Mouse (Mus musculus) bone marrow macrophage, adult 2 months (primary cell): Measurements from ENCODE around the gene Lrrc75b. TPM values are rescaled to one million over a fixed set of nuclear protein-coding genes. Genes with fewer than 3 reads are reported as not detected.
"Not testable (repeated sequence)": the region's sequence is repeated elsewhere in the genome, so short reads cannot be mapped to it uniquely, and the experiment has no call there.

Experiments used
- H3K27ac ChIP-seq: 2 replicates; pipeline ENCODE4 v1.5.1; 2012; ENCODE audit warnings: low read depth, low read length; ENCODE audit not compliant: insufficient read depth
- H3K4me1 ChIP-seq: 2 replicates; pipeline ENCODE4 v1.6.1; 2012; ENCODE audit warnings: low read length; ENCODE audit not compliant: control insufficient read depth, insufficient read depth
- H3K4me3 ChIP-seq: 2 replicates; pipeline ENCODE4 v1.5.1; 2012; ENCODE audit warnings: mild to moderate bottlenecking, low read length, moderate library complexity; ENCODE audit not compliant: insufficient read depth
- CTCF ChIP-seq: IDR thresholded peaks from 2 replicates; pipeline ENCODE4 v1.5.1; 2012; ENCODE audit warnings: low read depth, mild to moderate bottlenecking, low read length, moderate library complexity
- POLR2A ChIP-seq: IDR thresholded peaks from 2 replicates; pipeline ENCODE4 v1.6.1; 2012; ENCODE audit warnings: mild to moderate bottlenecking, low read depth, low read length, borderline replicate concordance
- polyA plus RNA-seq: library from polyadenylated mRNA; stranded (reverse); fragments of >200 nt; gene quantifications from 2 replicates; pipeline ENCODE4 v1.2.4, GENCODE M21; 2012; ENCODE audit not compliant: missing spikeins, insufficient read depth, insufficient read length

The Lrrc75b gene
- polyA plus RNA-seq, 1 experiment = not detected

DNA sequence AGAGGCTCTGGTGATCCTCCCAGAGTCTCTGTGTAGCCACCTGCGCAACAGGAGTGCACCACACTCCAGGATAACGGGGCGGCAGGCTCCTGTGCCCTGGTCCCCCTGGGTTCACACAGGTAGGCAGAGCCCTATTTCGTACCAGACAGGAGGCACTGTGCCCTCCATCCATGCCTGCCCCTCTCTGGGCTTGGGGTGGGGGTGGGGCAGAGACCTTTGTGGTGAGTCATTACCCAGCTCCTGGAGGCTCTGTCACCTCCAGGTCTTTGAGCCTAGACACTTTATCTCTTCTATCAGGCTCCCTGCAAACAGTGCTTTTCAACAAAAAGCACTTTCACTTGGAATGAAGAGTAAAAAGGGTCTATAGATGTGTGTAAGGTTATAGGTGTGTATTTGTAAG, 8.7 kb upstream of the Lrrc75b start:
- Histone ChIP-seq H3K27ac (no peak overlapping the region), H3K4me3 (no peak overlapping the region), H3K4me1 (peaks cover 11% of the 10 kb centered on the region)
- no peak for TF ChIP-seq POLR2A
- no peak for TF ChIP-seq CTCF

DNA sequence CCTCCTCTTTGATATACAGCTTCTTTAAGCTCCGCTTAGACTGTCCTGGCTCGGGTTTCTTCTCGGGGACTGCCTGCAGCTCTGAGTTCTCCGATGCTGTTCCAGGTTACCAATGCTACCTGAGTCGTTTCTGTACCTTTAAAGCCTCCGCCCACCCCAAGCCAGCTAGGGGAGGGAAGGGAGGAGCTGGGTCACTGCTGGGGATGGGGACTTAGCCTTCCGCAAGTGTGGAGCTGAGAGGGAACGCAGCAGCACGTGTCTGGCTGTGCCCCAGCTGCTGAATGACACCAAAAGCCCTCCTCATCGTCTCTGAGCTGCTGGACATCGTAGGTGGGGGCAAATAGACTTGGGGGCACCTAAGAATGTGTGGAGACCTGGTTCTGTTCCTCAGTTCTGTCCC, 8.3 kb upstream of the Lrrc75b start:
- Histone ChIP-seq H3K4me3 (no peak overlapping the region), H3K27ac (no peak overlapping the region)
- no peak for TF ChIP-seq POLR2A
- TF ChIP-seq CTCF = no peak

DNA sequence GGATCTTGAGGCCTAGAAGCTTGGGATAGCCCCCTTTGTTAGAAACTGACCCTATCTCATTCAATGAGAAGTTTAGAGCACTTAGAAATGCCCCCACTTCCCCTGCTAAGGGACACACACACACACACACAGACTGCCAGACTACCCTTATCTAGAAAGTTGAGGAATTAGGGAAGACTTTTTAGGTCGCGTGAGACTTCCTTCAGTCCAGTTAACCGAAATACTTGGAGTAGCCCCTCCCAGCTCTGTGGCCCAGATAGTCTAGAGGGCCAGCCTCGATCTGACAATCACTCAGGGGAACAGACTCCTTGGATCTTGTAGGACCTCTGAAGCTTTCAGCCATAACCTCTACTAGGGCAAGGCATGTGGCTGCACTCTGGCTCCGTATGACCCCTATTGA, 7.9 kb upstream of the Lrrc75b start:
- TF ChIP-seq POLR2A (no peak), CTCF (no peak)
- Histone ChIP-seq H3K4me1 (peaks cover 11% of the 10 kb centered on the region), H3K4me3 (no peak overlapping the region), H3K27ac (no peak overlapping the region)

More for the DNA sequence above, 8.3 kb upstream of the Lrrc75b start:
- H3K4me1 ChIP-seq = peaks cover 11% of the 10 kb centered on the region

DNA sequence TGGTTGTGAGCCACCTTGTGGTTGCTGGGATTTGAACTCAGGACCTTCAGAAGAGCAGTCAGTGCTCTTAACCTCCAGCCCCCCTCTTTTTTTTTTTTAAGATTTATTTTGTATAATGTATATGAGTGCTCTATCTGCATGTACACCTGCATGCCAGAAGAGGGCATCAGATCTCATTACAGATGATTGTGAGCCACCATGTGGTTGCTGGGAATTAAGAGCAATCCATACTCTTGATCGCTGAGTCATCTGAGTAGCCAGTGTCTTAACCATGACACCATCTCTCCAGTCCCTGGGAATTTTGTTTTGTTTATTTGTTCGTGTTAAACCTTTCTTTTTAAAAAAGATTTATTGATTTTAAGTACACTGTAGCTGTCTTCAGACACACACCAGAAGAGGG, 6.6 kb upstream of the Lrrc75b start:
- H3K4me1 ChIP-seq = peaks cover 11% of the 10 kb centered on the region
- H3K27ac ChIP-seq, H3K4me3 ChIP-seq: not testable (repeated sequence)

GRCm38 (mm10) chr10:75566321-75566720, 6.2 kb upstream of the Lrrc75b start:
- TF ChIP-seq POLR2A (no peak), CTCF (no peak)
- Histone ChIP-seq H3K4me3 (no peak overlapping the region), H3K4me1 (peaks cover 11% of the 10 kb centered on the region), H3K27ac (no peak overlapping the region)

GRCm38 (mm10) chr10:75565906-75566305, 5.8 kb upstream of the Lrrc75b start:
- Histone ChIP-seq H3K4me1 (peaks cover 11% of the 10 kb centered on the region), H3K27ac (no peak overlapping the region), H3K4me3 (no peak overlapping the region)
- no peak for TF ChIP-seq CTCF
- TF ChIP-seq POLR2A = no peak

GRCm38 (mm10) chr10:75565436-75565835, 5.3 kb upstream of the Lrrc75b start:
- no peak overlapping the region for H3K27ac ChIP-seq
- no peak overlapping the region for H3K4me3 ChIP-seq
- TF ChIP-seq POLR2A (no peak), CTCF (no peak)
- peaks cover 11% of the 10 kb centered on the region for H3K4me1 ChIP-seq

GRCm38 (mm10) chr10:75564687-75565265, 4.6 kb upstream of the Lrrc75b start:
- Histone ChIP-seq H3K4me1 (peaks cover 11% of the 10 kb centered on the region), H3K4me3 (no peak overlapping the region), H3K27ac (no peak overlapping the region)
- TF ChIP-seq POLR2A (no peak), CTCF (no peak)

DNA sequence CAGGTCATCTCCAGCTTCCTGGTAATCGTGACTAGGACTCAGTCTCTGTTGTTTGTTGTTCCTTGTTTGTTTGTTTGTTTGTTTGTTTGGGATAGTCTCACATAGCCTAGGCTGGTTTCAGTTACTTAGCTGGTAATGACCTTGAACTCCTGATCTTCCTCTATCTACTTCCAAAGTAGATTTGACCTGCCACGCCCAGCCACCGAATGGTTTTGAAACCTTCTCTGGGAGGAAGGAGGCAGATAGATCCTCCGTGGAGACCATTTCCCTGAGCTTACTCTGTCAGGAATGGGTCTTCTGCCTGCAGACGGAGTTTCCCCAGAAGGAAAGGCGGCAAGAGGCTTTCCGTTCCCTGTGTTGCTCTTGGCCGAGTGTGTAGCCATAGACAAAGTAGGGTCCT, 2.5 kb upstream of the Lrrc75b start:
- H3K4me1 ChIP-seq = peaks cover 11% of the 10 kb centered on the region

GRCm38 (mm10) chr10:75561071-75561654, 1.0 kb upstream of the Lrrc75b start, which contains the start of gene Ggt1:
Gene Ggt1 (plus strand): TSS chr10:75561604.
- peaks cover 10% of the 10 kb centered on the region for H3K4me1 ChIP-seq
- H3K27ac ChIP-seq = no peak within 1 kb of the TSS
- TF ChIP-seq POLR2A (no peak), CTCF (no peak)
- H3K4me3 ChIP-seq = no peak within 1 kb of the TSS

More for the DNA sequence above, 2.5 kb upstream of the Lrrc75b start:
- no peak for TF ChIP-seq CTCF
- no peak for TF ChIP-seq POLR2A
- Histone ChIP-seq H3K27ac (no peak overlapping the region), H3K4me3 (no peak overlapping the region)
